Mouse (Mus musculus) liver, adult (tissue): ENCODE data around the gene Cntn2.

ENCODE experiments used
- GATA4 ChIP-seq: IDR thresholded peaks from 2 replicates; pipeline ENCODE4 v1.6.1; 2014; ENCODE audit warnings: mild to moderate bottlenecking, low read length; ENCODE audit not compliant: insufficient replicate concordance

Cntn2 gene

DNA sequence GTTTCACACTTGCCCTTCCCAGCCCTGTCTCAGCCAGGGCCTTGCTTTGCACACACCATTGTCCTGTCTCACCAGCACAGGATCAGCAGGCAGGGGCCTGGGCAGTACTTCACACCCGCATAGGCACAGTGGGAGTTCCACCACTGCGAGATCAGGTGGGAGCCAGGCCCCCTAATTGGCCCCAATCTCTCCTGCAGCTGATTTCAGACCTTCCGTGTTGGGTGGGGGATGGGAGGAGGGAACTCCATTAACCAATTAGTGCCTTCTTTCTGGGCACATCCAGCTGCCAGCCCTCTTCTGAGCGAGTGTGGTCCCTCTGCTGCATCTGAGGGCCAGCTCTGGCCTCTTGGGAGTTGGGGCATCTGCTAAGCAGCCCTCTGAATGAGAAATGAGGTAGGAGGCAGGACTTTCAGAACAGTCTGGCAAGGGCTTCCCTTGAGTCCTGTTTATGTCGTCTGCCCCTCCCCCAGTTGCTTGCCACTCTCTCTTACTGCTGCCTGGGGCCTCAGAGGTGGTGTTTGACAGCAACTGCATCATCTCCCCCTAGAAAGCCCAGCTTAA is 12.3 kb downstream of the Cntn2 start:
- no peak for TF ChIP-seq GATA4

DNA sequence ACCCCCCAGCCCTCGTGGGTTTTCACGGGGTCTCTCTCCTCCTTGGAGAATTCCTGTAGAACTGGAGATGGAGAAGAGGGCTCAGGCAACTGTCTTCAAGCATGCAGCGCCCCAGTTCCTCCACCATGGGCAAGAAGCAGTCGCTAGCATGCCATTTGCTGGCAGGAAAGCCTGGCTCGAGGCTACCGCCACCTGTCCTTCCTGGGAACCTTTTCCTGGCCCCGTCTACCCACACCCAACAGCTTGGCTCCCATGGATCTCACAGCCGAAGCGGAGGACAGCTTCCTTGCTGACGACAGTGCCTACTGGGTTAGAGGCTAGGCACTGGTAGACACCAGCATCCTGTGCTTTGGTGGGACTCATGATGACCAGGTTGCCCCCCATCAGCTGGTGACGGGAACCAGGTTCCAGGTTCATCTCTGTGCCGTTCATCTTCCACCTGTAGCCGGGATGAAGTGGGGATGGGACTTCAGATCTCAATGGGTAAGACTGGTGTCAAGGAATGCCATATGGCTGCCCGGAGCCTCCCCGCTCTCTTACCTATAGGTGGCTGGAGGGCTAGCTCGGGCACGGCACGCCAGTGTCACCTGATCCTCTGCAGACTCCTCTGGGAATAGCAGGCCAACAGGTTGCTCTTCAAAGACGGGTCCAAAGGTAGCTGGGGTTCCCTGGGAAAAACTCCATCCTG is 14.3 kb downstream of the Cntn2 start:
- TF ChIP-seq GATA4: no peak

GRCm38 (mm10) chr1:132528071-132528470 is 15.0 kb downstream of the Cntn2 start:
- no peak for TF ChIP-seq GATA4

- TF ChIP-seq GATA4: no peak
Measured at GRCm38 (mm10) chr1:132525832-132526231, 17.2 kb downstream of the Cntn2 start.

- TF ChIP-seq GATA4: no peak
Measured at GRCm38 (mm10) chr1:132523920-132524319, 19.1 kb downstream of the Cntn2 start.

DNA sequence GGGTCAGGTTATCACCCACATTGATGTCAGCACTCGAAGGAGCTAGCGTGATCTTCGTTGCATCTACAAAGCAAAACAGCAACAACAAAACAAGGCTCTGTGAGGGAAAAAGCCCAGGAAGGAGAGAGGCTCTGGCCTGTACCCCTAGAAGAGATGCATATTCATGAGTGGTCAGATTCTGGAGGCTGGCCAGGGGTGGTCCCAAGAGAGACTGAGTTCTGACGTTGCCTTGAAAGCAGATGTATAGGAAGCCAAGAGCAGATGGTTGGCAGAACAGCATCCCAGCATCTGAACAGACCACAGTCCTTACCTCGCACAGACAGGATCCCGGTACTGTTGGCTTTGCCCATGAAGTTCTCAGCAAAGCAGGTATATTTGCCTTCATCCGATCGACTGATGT is 20.0 kb downstream of the Cntn2 start:
- no peak for TF ChIP-seq GATA4

DNA sequence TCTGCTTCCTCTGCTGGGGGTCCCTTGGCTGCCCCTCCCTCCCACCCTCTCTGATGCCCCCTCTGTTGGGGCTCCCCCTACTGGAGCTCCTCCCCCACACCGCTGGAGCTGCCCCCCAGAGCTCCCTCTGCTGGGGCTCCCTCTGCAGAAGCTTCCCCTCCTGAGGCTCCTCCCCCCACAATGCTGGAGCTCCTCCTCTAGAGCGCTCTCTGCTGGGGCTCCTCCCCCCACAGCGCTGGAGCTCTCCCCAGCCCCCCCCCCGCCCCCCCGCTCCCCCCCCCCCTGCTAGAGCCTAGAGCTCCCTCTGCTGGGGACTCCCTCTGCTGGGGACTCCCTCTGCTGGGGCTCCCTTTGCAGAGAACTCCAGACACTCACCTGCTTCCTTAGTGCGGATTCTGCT is 22.3 kb downstream of the Cntn2 start:
- no peak for TF ChIP-seq GATA4

GRCm38 (mm10) chr1:132519734-132520133 is 23.3 kb downstream of the Cntn2 start:
- no peak for TF ChIP-seq GATA4

DNA sequence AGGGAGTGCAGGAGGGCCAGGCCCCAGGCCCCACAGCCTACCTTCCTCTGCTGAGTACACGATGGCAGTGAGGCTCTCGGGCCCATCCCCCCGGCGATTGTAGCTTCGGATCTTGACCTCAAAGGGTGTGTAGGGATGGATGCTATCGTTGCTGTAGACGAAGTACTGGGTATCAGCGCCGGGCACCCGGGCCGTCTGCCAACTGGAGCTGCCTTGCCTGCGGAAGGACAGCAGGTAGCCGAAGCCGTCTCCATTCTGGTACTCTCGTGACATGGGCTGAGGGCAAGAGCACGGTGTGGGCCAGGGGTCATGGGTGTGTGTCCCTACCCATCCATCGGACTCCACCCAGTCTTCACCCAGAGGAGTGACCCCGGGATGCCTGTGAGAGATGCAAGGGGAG is 24.4 kb downstream of the Cntn2 start:
- no peak for TF ChIP-seq GATA4

GRCm38 (mm10) chr1:132516776-132517175 is 26.3 kb downstream of the Cntn2 start:
- no peak for TF ChIP-seq GATA4

- TF ChIP-seq GATA4: no peak
Measured at GRCm38 (mm10) chr1:132515339-132515738, 27.7 kb downstream of the Cntn2 start.

DNA sequence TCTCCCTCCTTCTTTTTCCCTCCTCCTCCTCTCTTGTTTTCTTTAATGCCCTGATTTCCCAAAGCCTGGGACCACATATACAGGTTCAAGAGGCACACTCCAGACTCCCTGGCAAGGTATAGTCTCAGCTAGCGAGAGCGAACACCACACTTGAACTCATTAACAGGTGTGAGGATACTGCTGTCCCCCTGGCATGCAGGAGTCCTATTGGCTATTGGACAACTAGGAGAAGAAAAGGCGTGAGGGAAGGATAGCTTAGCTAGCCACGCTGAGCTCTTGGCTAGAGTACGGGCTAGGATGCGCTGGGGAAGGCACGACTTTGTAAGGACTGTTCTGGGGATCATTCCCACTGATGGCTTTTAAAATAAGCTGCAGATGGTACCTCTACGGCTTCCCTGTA is 30.9 kb downstream of the Cntn2 start:
- TF ChIP-seq GATA4: no peak

GRCm38 (mm10) chr1:132511521-132511920 is 31.5 kb downstream of the Cntn2 start:
- TF ChIP-seq GATA4: no peak

DNA sequence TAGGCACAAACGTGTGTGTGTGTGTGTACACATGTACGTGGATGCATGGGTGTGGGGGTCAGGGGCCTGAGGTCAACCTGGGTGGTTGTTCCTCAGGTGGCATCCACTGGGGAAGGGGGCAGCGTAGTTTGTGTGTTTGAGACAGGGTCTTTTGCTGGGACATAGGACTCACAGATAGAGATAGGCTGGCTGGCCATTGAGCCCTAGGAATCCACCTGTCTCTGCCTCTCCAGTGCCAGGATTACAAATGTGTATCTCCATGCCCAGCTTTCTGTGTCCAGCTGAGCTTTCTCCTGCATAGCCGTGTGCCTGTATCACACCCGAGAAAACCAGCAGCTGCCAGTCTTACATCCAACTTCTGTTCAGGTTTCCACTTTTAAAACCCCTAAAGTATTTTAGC is 33.3 kb downstream of the Cntn2 start:
- TF ChIP-seq GATA4: no peak

DNA sequence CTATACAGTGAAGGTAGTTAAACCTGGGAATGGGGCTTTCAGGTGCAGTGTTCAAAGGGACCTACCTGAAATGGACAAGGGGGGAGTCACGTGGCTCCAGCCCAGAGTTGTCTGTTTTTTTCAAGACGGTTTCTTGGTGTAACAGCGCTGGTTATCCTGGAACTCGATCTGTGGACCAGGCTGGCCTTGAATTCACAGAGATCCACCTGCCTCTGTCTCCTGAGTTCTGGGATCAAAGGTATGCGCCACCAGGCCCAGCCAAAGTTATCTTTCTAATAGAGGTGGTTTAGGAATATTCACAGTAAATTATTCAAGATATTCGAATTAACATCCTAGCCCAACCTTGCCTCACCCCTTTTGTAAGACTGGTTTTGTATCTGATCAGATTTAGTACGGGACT is 36.4 kb downstream of the Cntn2 start:
- TF ChIP-seq GATA4: no peak

- no peak for TF ChIP-seq GATA4
Measured at GRCm38 (mm10) chr1:132506058-132506457, 37.0 kb downstream of the Cntn2 start, which contains the start of gene Tmem81. Gene Tmem81 (plus strand): TSS chr1:132506230.

GRCm38 (mm10) chr1:132505155-132505554 is 37.9 kb downstream of the Cntn2 start:
- no peak for TF ChIP-seq GATA4
